Mouse (Mus musculus): Measurements from ENCODE around the gene Polr3c. TPM values are rescaled to one million over a fixed set of nuclear protein-coding genes. Genes with fewer than 3 reads are reported as not detected.
A peak's percentile ranks its signal among the peaks of the same experiment; 100 is the strongest.
"Not testable (repeated sequence)": the region's sequence is repeated elsewhere in the genome, so short reads cannot be mapped to it uniquely, and the experiment has no call there.

Polr3c gene
- total RNA-seq, 1 experiment from 2014 or later: 23.1 TPM

DNA sequence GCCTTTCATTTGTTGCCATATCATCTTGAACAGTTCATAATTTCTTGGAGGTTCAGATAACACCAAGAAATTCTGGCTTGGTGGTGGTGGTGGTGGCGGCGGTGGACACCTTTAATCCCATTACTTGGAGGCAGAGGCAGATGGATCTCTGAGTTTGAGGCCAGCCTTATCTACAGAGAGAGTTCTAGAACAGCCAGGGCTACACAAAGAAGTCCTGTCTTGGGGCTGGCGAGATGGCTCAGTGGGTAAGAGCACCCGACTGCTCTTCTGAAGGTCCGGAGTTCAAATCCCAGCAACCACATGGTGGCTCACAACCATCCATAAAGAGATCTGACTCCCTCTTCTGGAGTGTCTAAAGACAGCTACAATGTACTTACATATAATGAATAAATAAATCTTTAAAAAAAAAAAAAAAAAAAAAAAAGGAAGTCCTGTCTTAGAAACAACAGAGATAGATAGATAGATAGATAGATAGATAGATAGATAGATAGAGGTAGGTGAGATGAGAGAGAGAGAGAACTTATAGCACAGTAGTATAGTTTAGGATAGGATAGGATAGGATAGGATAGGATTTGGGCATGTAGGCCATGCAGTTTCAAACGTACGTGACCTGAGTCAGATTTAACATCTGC, 61.6 kb downstream of the Polr3c start:
- ATAC-seq (replicated peaks in 1 of 2; ENCODE audit: insufficient read depth in 1 of 2, low FRiP score in 2 of 2, low TSS enrichment in 1 of 2, low read depth in 1 of 2, poor library complexity in 2 of 2, severe bottlenecking in 2 of 2): not testable (repeated sequence)

DNA sequence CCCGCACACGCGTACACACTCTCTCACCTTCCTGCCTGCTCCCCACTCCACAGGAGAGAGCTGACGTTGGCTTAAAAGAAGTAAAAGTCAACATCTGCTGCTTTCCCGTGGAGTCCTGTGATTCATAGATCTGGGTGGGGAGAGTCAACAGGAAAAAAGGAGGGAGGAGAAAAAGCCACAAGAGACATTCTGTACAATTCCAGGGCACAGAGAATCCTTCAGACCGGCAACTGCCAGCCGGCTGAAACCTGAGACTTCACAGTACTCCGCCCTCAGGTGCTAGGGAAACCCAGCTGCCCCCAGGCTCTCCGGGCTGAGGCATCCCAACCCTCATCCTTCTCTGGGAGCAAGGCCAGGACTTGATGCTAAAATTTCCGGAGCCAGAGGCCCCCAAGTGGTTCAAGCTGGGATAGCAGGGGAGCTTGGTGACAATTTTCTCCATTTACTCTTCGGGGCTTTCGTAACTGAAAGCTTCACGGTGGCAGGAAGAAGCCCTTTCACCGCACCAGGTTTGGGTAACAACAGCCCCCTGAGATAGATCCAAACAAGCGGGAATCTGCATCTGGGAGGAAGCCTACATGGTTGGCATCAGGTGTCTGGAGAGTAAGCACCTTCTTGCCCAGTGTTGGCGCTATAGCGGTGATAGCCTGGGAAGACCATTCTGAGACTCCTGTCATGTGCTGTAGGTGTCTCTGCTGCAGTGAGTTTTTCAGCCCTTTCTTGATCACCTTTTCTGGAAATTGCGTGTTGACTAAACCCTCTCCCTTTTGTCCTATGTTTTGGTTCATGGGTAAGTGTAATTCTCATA, 63.8 kb downstream of the Polr3c start:
- ATAC-seq (replicated peaks in 1 of 2; ENCODE audit: insufficient read depth in 1 of 2, low FRiP score in 2 of 2, low TSS enrichment in 1 of 2, low read depth in 1 of 2, poor library complexity in 2 of 2, severe bottlenecking in 2 of 2): peak; percentile 82

DNA sequence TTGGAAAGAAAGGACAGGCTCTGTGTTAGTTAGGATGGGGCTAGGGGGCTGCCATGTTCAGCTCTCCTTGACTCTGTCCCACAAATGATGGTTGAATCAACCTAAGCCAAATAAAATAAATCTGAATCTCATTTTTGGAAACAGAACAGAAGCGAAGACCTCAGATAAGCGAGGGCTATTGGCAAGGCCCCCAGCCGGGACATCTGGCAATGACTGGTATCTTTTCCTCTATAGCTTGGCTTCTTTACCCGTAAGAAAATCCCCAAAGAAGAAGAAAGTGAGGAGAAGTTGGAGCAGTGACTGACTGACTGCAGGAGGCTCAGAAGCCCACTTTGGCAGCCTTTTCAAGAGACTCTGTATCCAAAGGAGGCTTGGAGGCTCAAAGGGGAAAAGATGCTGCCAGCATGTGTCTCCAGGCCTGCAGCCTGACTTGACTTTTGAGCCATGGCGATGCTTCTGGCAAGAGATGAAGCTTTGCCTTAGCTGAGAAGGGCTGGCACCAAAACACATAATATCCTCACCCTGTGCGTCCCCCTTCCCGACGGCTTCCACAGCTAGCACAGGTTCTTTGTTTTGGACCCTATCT, 64.6 kb downstream of the Polr3c start:
- ATAC-seq (replicated peaks in 1 of 2; ENCODE audit: insufficient read depth in 1 of 2, low FRiP score in 2 of 2, low TSS enrichment in 1 of 2, low read depth in 1 of 2, poor library complexity in 2 of 2, severe bottlenecking in 2 of 2): no peak

Other genes starting within 250 kb of the Polr3c start
- not detected in 2 replicates for gene Hfe2, start 202.5 kb downstream of the Polr3c start, total RNA-seq (2017)
- 332 and 487 TPM in 2 replicates for gene Txnip, start 169.7 kb downstream of the Polr3c start, total RNA-seq (2017)
- gene Gm16253, start 150.6 kb downstream of the Polr3c start, total RNA-seq (2017): not detected in 2 replicates
- gene Polr3gl, start 133.4 kb downstream of the Polr3c start, total RNA-seq (2017): 84.4 and 87.4 TPM in 2 replicates
- gene Ankrd34a, start 131.0 kb downstream of the Polr3c start, total RNA-seq (2017): not detected in 2 replicates
- 5.9 and 8.3 TPM in 2 replicates for gene Lix1l, start 126.5 kb downstream of the Polr3c start, total RNA-seq (2017)
- gene Rbm8a, start 97.7 kb downstream of the Polr3c start, total RNA-seq (2017): 68.9 and 86.3 TPM in 2 replicates
- gene Pex11b, start 92.3 kb downstream of the Polr3c start, total RNA-seq (2017): 23.9 and 30.9 TPM in 2 replicates
- gene Gm42957, start 92.2 kb downstream of the Polr3c start, total RNA-seq (2017): not detected in 2 replicates
- 1.4 TPM in 1 of 2 replicates, not detected in the other for gene Itga10, start 82.0 kb downstream of the Polr3c start, total RNA-seq (2017)
- 0.06 TPM in 1 of 2 replicates, not detected in the other for gene Ankrd35, start 57.5 kb downstream of the Polr3c start, total RNA-seq (2017)
- 13.1 and 19.0 TPM in 2 replicates for gene Pias3, start 31.2 kb downstream of the Polr3c start, total RNA-seq (2017)
- not detected in 2 replicates for gene Nudt17, start 19.1 kb downstream of the Polr3c start, total RNA-seq (2017)
- 78.4 and 100 TPM in 2 replicates for gene Rnf115, start within 50 bp of the Polr3c start, total RNA-seq (2017)
- 0.45 and 2.3 TPM in 2 replicates for gene Pdzk1, start 101.7 kb upstream of the Polr3c start, total RNA-seq (2017)
- 0.38 and 1.8 TPM in 2 replicates for gene Cd160, start 101.7 kb upstream of the Polr3c start, total RNA-seq (2017)
- gene Gja5, start 177.1 kb upstream of the Polr3c start, total RNA-seq (2017): 0.19 TPM in 1 of 2 replicates, not detected in the other
- 12.8 and 23.0 TPM in 2 replicates for gene Gpr89, start 177.7 kb upstream of the Polr3c start, total RNA-seq (2017)
- gene Gja8, start 198.4 kb upstream of the Polr3c start, total RNA-seq (2017): not detected in 2 replicates